In the genomic region with DNA sequence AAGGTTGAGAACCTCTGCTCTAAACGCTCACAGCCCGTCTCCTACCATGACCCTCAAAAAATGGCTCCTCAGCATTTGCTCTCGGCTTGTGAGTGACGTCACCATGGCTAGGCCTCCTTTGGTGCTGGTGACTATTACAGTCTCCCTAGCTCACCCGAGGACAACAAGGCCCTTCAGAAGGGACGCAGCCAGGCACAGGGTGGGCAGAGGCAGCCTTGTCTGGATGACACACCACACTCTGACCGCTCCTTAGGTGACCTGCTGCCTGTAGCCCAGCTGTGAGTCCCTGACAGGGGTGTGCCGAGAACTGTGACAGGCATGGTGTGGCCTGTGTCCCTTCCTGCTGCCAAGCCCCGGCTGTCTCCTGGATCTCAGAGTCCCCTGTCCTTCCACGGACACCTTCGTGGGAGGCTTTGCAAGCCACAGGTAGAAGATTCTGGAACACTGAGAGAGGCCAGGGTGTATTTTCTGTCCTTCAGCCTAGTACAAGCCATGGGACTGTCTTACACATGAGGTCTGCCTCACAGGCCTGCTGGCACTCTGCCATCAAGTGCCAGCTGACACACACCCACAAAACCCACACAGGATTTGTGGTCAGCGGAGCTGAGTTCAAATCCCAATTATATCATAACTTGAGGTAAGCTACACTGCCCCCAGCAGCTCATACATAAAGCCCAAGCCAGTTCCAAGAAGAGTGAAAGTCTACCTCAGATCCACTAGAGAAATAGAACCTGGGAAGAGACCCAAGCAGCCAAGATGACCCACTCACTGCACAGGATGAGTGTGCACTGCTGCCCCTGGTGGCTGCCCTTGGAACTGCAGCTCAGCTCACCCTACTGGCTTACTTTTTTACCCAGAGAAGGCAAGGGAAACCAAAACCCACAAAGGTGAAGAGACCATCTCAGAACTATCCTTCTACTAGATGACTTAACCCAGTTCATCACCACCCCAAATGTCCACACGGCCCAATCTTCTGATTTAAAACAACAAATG, we compare ENCODE assay signal across 9 mouse cellular contexts.
DNase-seq lines count a peak whose midpoint lies in the region; ATAC-seq and TF ChIP-seq lines count a peak whose summit lies in the region.
"Had no signal": no experiment of that assay in that cellular context is flagged by ENCODE, and none has a peak within 500 bp of the region (broad histone marks: within the 10 kb centered on the region; RNA-seq: fewer than 3 reads in every experiment).

No protein-coding gene starts in this region.

- peaks cover 27% of the 10 kb centered on the region; the same call in 1 of the 2 replicates for H3K36me3 ChIP-seq in ES-E14 (ENCODE audit: control insufficient read depth, insufficient read depth, low read length, poor library complexity, severe bottlenecking)
- peaks cover 67% of the 10 kb centered on the region for H3K36me3 ChIP-seq in lung, embryonic 14.5 days (ENCODE audit: insufficient read depth)

- ATAC-seq in lung, embryonic 14.5 days (ENCODE audit: insufficient read depth) = no peak

- no peak for TF ChIP-seq POLR2A in cerebellum, adult 2 months (IDR thresholded peaks at IDR 0.05; ENCODE audit: borderline replicate concordance, insufficient read depth, low read length)

- H3K27me3 ChIP-seq in cerebellum, adult 2 months (ENCODE audit: control insufficient read depth, insufficient read depth, low read length) = no peaks in the 10 kb centered on the region
- no peaks in the 10 kb centered on the region for H3K27me3 ChIP-seq in lung, embryonic 14.5 days (ENCODE audit: insufficient read depth, low read length)
- H3K27me3 ChIP-seq: heart, embryonic 13.5 days had no signal

- TF ChIP-seq CTCF in cerebellum, adult 2 months (IDR thresholded peaks at IDR 0.05; ENCODE audit: borderline replicate concordance, insufficient read depth, low read depth, low read length) = peak; percentile 96
- TF ChIP-seq CTCF in lung, embryonic 14.5 days (IDR thresholded peaks at IDR 0.05; ENCODE audit: low read depth) = peak; percentile 97

- H3K4me3 ChIP-seq in ES-E14 (ENCODE audit: insufficient read depth in 1 of 2, low read depth in 1 of 2, low read length in 2 of 2, poor library complexity in 1 of 2, severe bottlenecking in 1 of 2) = no peak overlapping the region
- no peak overlapping the region for H3K4me3 ChIP-seq in cerebellum, adult 2 months (replicated peaks; ENCODE audit: insufficient read depth, low read depth, low read length)
- H3K4me3 ChIP-seq in lung, embryonic 14.5 days (ENCODE audit: low read depth, low read length) = no peak overlapping the region
- H3K4me3 ChIP-seq: heart, embryonic 13.5 days had no signal

- peaks cover 0 to 6% of the 10 kb centered on the region in 2 experiments; a peak in 1 of 4 replicates for H3K4me1 ChIP-seq in ES-E14 (ENCODE audit: control insufficient read depth in 2 of 2, insufficient read depth in 2 of 2, low read length in 2 of 2, poor library complexity in 1 of 2)
- H3K4me1 ChIP-seq in cerebellum, adult 2 months (ENCODE audit: control insufficient read depth, insufficient read depth, low read length) = peaks cover 32% of the 10 kb centered on the region
- peaks cover 10% of the 10 kb centered on the region for H3K4me1 ChIP-seq in lung, embryonic 14.5 days (ENCODE audit: insufficient read depth)

- peak; percentile 79 for DNase-seq in 416B (ENCODE audit: low read depth)
- peak; percentile 60 for DNase-seq in ES-E14 (ENCODE audit: low read depth, low spot score)
- DNase-seq in cerebellum, adult 2 months = peak; percentile 71 to 84
- DNase-seq in gastrocnemius, adult 8-10 months (ENCODE audit: low spot score in 2 of 2) = peak; percentile 82 to 85
- DNase-seq in layer of hippocampus, adult 11-12 months (ENCODE audit: low spot score) = peak; percentile 88
- DNase-seq in lung, embryonic 14.5 days = peak; percentile 88
- peak; percentile 69 to 82 for DNase-seq in right cerebral cortex, postnatal 10 days (ENCODE audit: low spot score in 2 of 2)
- DNase-seq in urinary bladder, postnatal 10 days (ENCODE audit: low spot score) = peak; percentile 59

- WGBS in cerebellum, adult 2 months = 83% methylated on average over 13 of the region's 13 CpGs
- 85% methylated on average over 13 of the region's 13 CpGs for WGBS in lung, embryonic 14.5 days

- H3K27ac ChIP-seq in ES-E14 (ENCODE audit: insufficient read depth, low read depth, low read length, poor library complexity, severe bottlenecking) = no peak overlapping the region
- H3K27ac ChIP-seq in cerebellum, adult 2 months (ENCODE audit: insufficient read depth, low read length) = no peak overlapping the region
- no peak overlapping the region for H3K27ac ChIP-seq in lung, embryonic 14.5 days (ENCODE audit: low read depth)

- in situ Hi-C loops in ES-E14 (cut with MboI; ENCODE audit: low sequenced_read_pairs in 2 of 2, unreplicated experiment in 2 of 2) = no loop called here

- no peak overlapping the region for H3K4me2 ChIP-seq in lung, embryonic 14.5 days
- H3K4me2 ChIP-seq: heart, embryonic 13.5 days had no signal

- H3K9ac ChIP-seq in ES-E14 (ENCODE audit: insufficient read depth, low read depth, low read length, poor library complexity, severe bottlenecking) = no peak overlapping the region
- no peak overlapping the region for H3K9ac ChIP-seq in lung, embryonic 14.5 days
- H3K9ac ChIP-seq: heart, embryonic 13.5 days had no signal

- no peaks in the 10 kb centered on the region for H3K9me3 ChIP-seq in ES-E14 (ENCODE audit: control insufficient read depth, insufficient read depth, low read depth, low read length)
- no peaks in the 10 kb centered on the region for H3K9me3 ChIP-seq in lung, embryonic 14.5 days (ENCODE audit: low read depth, low read length)
- H3K9me3 ChIP-seq: heart, embryonic 13.5 days had no signal

TF ChIP-seq in ES-E14, 5 proteins besides CTCF, POLR2A, EP300 and RAD21:
- TF ChIP-seq ZC3H11A (IDR thresholded peaks at IDR 0.05; ENCODE audit: borderline replicate concordance, low read depth, low read length) = no peak
